Comparison of ENCODE assay signal across 12 mouse cellular contexts in the genomic region with DNA sequence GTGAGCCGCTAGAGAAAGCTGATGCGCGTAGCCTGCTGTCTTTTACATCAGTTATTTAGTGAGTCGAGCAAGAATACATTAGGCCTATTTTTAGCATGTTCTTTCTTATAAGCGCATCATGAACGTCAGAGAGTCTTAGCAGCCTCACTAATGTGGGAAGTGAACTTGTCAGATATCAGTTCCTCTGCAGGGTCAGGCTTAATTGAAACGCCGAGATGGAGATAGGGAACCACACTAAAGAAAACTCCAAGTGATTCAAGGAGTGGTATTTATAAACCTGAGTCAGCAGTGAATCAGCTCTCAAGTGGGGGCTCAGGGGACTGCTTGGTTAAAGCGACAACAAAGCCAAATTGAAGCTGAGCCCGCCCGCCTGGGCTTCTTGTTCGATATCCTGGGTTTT.
A peak's percentile ranks its signal among the peaks of the same experiment; 100 is the strongest.
DNase-seq lines count a peak whose midpoint lies in the region; ATAC-seq and TF ChIP-seq lines count a peak whose summit lies in the region.
"Had no signal": no experiment of that assay in that cellular context is flagged by ENCODE, and none has a peak within 500 bp of the region (broad histone marks: within the 10 kb centered on the region; RNA-seq: fewer than 3 reads in every experiment).

No protein-coding gene starts in this region.

- H3K4me1 ChIP-seq in forebrain, postnatal 0 days (ENCODE audit: insufficient read depth) = 0 out of 2 replicates have a peak, but pooled peaks cover 3% of the 10 kb centered on the region
- H3K4me1 ChIP-seq in forebrain, embryonic 10.5 days = no peaks in the 10 kb centered on the region
- H3K4me1 ChIP-seq: lung, embryonic 15.5 days; stomach, embryonic 15.5 days had no signal

- H3K27me3 ChIP-seq in forebrain, postnatal 0 days (ENCODE audit: insufficient read depth, low read length) = no peaks in the 10 kb centered on the region
- no peaks in the 10 kb centered on the region for H3K27me3 ChIP-seq in forebrain, embryonic 10.5 days (ENCODE audit: poor library complexity, severe bottlenecking)
- H3K27me3 ChIP-seq: Patski; stomach, embryonic 15.5 days had no signal

- no peak for DNase-seq in forebrain, postnatal 0 days
- DNase-seq in forebrain, embryonic 10.5 days (ENCODE audit: extremely low spot score, low spot score) = no peak
- peak; percentile 12 for DNase-seq in layer of hippocampus, adult 9-11 months
- DNase-seq in layer of hippocampus, postnatal 25 days (ENCODE audit: extremely low spot score in 1 of 2, low spot score in 1 of 2) = no peak
- peak; percentile 33 to 42 for DNase-seq in frontal cortex, postnatal 36 days (ENCODE audit: low spot score in 2 of 2)
- DNase-seq in right cerebral cortex, postnatal 10 days (ENCODE audit: low spot score in 2 of 2) = peak; percentile 28 to 40
- no peak for DNase-seq in adrenal gland, postnatal 4 days (ENCODE audit: low spot score in 2 of 2)
- DNase-seq in cerebellum, adult 8-10 months = no peak
- DNase-seq: kidney, adult 11 months had no signal

- no peak overlapping the region for H3K4me3 ChIP-seq in forebrain, postnatal 0 days (ENCODE audit: low read depth, low read length)
- no peak overlapping the region for H3K4me3 ChIP-seq in forebrain, embryonic 10.5 days
- H3K4me3 ChIP-seq: lung, embryonic 15.5 days; stomach, embryonic 15.5 days had no signal

- no peak overlapping the region; the same call in 1 of the 2 replicates for H3K4me2 ChIP-seq in forebrain, postnatal 0 days (ENCODE audit: low read depth)
- H3K4me2 ChIP-seq: lung, embryonic 15.5 days; stomach, embryonic 15.5 days had no signal

- TF ChIP-seq CTCF in forebrain, postnatal 0 days (IDR thresholded peaks at IDR 0.05; ENCODE audit: low read depth) = no peak

- H3K9me3 ChIP-seq in forebrain, postnatal 0 days (ENCODE audit: low read length) = no peaks in the 10 kb centered on the region
- no peaks in the 10 kb centered on the region for H3K9me3 ChIP-seq in forebrain, embryonic 10.5 days
- H3K9me3 ChIP-seq: lung, embryonic 15.5 days; stomach, embryonic 15.5 days had no signal

- H3K36me3 ChIP-seq in forebrain, postnatal 0 days (ENCODE audit: insufficient read depth) = no peaks in the 10 kb centered on the region
- no peaks in the 10 kb centered on the region for H3K36me3 ChIP-seq in forebrain, embryonic 10.5 days (replicated peaks)
- H3K36me3 ChIP-seq: lung, embryonic 15.5 days; stomach, embryonic 15.5 days had no signal

- no peak overlapping the region for H3K9ac ChIP-seq in forebrain, postnatal 0 days
- H3K9ac ChIP-seq: lung, embryonic 15.5 days; stomach, embryonic 15.5 days had no signal

- WGBS in forebrain, postnatal 0 days = 47% methylated on average over 12 of the region's 12 CpGs
- 88% methylated on average over 12 of the region's 12 CpGs for WGBS in forebrain, embryonic 10.5 days

- peak; percentile 73 for ATAC-seq in forebrain, postnatal 0 days
- ATAC-seq: Patski had no signal

- H3K27ac ChIP-seq in forebrain, postnatal 0 days (ENCODE audit: low read depth, low read length) = peak overlapping the region; percentile 35; the same call in 1 of the 2 replicates
- no peak overlapping the region for H3K27ac ChIP-seq in forebrain, embryonic 10.5 days
- H3K27ac ChIP-seq: lung, embryonic 15.5 days; stomach, embryonic 15.5 days had no signal

Comparison
In these comparisons a context has a peak if more than half of its experiments do, and no peak if none do; other contexts are left out.
1. DNase-seq: peak in layer of hippocampus, adult 9-11 months (single experiment), frontal cortex, postnatal 36 days (2 of 2) and right cerebral cortex, postnatal 10 days (2 of 2); none in forebrain, postnatal 0 days (single experiment), forebrain, embryonic 10.5 days (single experiment), layer of hippocampus, postnatal 25 days (0 of 2), adrenal gland, postnatal 4 days (0 of 2) and cerebellum, adult 8-10 months (single experiment).